Mouse (Mus musculus): ENCODE results near the gene Acsf3. TPM values are rescaled to one million over a fixed set of nuclear protein-coding genes. Genes with fewer than 3 reads are reported as not detected.

Acsf3 gene
- total and polyA plus RNA-seq, 3 experiments: 2.2 to 10.4 (median 9.0) TPM

DNA sequence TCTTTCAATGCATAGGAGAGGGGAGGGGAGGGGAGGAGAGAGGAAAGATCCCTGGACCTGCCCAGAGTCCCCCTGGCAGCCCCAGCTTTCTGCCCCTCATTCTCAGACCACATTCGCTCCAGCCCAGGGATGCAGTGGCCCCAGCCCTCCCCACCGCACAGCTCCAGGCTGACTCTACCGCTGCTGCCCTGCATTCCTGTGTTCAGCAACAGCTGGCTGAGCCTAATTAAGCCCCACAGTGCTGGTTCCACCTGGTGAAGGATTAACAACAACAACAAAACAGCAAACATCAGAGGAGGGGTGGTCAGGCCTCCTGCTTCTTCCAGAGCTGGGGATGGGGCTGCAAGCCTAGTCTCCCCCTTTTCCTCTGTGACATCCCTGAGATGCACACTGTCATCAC, 46.7 kb upstream of the Acsf3 start:
- peaks cover 6 to 9% of the 10 kb centered on the region in 2 experiments; a peak in 3 of 4 replicates for H3K4me1 ChIP-seq (ENCODE audit: control insufficient read depth in 1 of 2, insufficient read depth in 2 of 2)
- no peaks in the 10 kb centered on the region for H3K9me3 ChIP-seq (replicated peaks; ENCODE audit: low read length)
- dilution Hi-C loops (cut with MboI; ENCODE audit: extremely low pct_ligation_motif_present, extremely low pct_unique_long_range_greater_than_20kb, low sequenced_read_pairs) (no loop called here), in situ Hi-C loops (cut with MboI; ENCODE audit: low pct_ligation_motif_present, low pct_unique_long_range_greater_than_20kb, low sequenced_read_pairs) (no loop called here)
- H3K4me2 ChIP-seq (ENCODE audit: insufficient read depth, low read depth, poor library complexity, severe bottlenecking): no peak overlapping the region
- H3K27ac ChIP-seq (ENCODE audit: insufficient read depth, low read depth): no peak overlapping the region
- DNase-seq (ENCODE audit: extremely low read depth): no peak
- H3K27me3 ChIP-seq (replicated peaks): no peaks in the 10 kb centered on the region
- no peaks in the 10 kb centered on the region for H3K79me2 ChIP-seq (replicated peaks; ENCODE audit: control insufficient read depth, extremely low read depth, insufficient read depth, poor library complexity, severe bottlenecking)
- H3K9ac ChIP-seq (ENCODE audit: insufficient read depth, low read depth): no peak overlapping the region
- H3K36me3 ChIP-seq (replicated peaks in 1 of 2; ENCODE audit: control insufficient read depth in 1 of 2, insufficient read depth in 1 of 2, low read length in 1 of 2): no peaks in the 10 kb centered on the region
- no peak for TF ChIP-seq GABPA (IDR thresholded peaks at IDR 0.05; ENCODE audit: insufficient replicate concordance, low read depth, low read length)
- no peak for TF ChIP-seq NELFE (IDR thresholded peaks at IDR 0.05; ENCODE audit: low read depth, low read length)
- TF ChIP-seq MEF2A (IDR thresholded peaks at IDR 0.05; ENCODE audit: borderline replicate concordance, low read depth, low read length): no peak
- TF ChIP-seq ZMIZ1 (IDR thresholded peaks at IDR 0.05; ENCODE audit: low read depth, low read length): no peak
- no peak for TF ChIP-seq ZNF384 (IDR thresholded peaks at IDR 0.05; ENCODE audit: low read depth, low read length)
- no peak for TF ChIP-seq TBP (conservative IDR thresholded peaks at IDR 0.05; ENCODE audit: low read depth, low read length)
- TF ChIP-seq SMC3 (IDR thresholded peaks at IDR 0.05; ENCODE audit: low read depth, low read length): no peak
- TF ChIP-seq MAZ (IDR thresholded peaks at IDR 0.05; ENCODE audit: low read depth, low read length): no peak
- TF ChIP-seq MXI1 (IDR thresholded peaks at IDR 0.05; ENCODE audit: low read depth, low read length): no peak
- no peak for TF ChIP-seq RAD21 (IDR thresholded peaks at IDR 0.05; ENCODE audit: low read depth, low read length)
- TF ChIP-seq MYC (IDR thresholded peaks at IDR 0.05; ENCODE audit: low read depth, low read length): no peak
- no peak for TF ChIP-seq SIN3A (IDR thresholded peaks at IDR 0.05; ENCODE audit: low read length)
- TF ChIP-seq POLR2A (IDR thresholded peaks at IDR 0.05; ENCODE audit: low read depth, low read length): no peak
- H3K4me3 ChIP-seq (replicated peaks in 1 of 3; ENCODE audit: low read depth in 2 of 3, low read length in 2 of 3, poor library complexity in 1 of 3): no peak overlapping the region

- dilution Hi-C loops (cut with MboI; ENCODE audit: extremely low pct_ligation_motif_present, extremely low pct_unique_long_range_greater_than_20kb, low sequenced_read_pairs): no loop called here
- H3K79me2 ChIP-seq (replicated peaks; ENCODE audit: control insufficient read depth, extremely low read depth, insufficient read depth, poor library complexity, severe bottlenecking): no peaks in the 10 kb centered on the region
- H3K9me3 ChIP-seq (replicated peaks; ENCODE audit: low read length): no peaks in the 10 kb centered on the region
- TF ChIP-seq IRF4 (IDR thresholded peaks at IDR 0.05; ENCODE audit: low read depth, low read length) (no peak), MAX (IDR thresholded peaks at IDR 0.05; ENCODE audit: low read length) (no peak), MAFK (IDR thresholded peaks at IDR 0.05; ENCODE audit: insufficient replicate concordance, low read length) (no peak), JUN (IDR thresholded peaks at IDR 0.05; ENCODE audit: insufficient read depth, low read depth, low read length) (no peak), NRF1 (IDR thresholded peaks at IDR 0.05; ENCODE audit: low read depth, low read length) (no peak), MEF2A (IDR thresholded peaks at IDR 0.05; ENCODE audit: borderline replicate concordance, low read depth, low read length) (no peak), USF2 (conservative IDR thresholded peaks at IDR 0.05; ENCODE audit: low read depth, low read length) (no peak), POLR2AphosphoS2 (IDR thresholded peaks at IDR 0.05; ENCODE audit: low read depth, low read length) (no peak), NELFE (IDR thresholded peaks at IDR 0.05; ENCODE audit: low read depth, low read length) (no peak)
- H3K27me3 ChIP-seq (replicated peaks): no peaks in the 10 kb centered on the region
- H3K4me1 ChIP-seq (ENCODE audit: control insufficient read depth in 1 of 2, insufficient read depth in 2 of 2): peaks cover 10 to 23% of the 10 kb centered on the region in 2 experiments
- in situ Hi-C loops (cut with MboI; ENCODE audit: low pct_ligation_motif_present, low pct_unique_long_range_greater_than_20kb, low sequenced_read_pairs): no loop called here
- H3K36me3 ChIP-seq (replicated peaks in 1 of 2; ENCODE audit: control insufficient read depth in 1 of 2, insufficient read depth in 1 of 2, low read length in 1 of 2): no peaks in the 10 kb centered on the region
- no peak overlapping the region for H3K27ac ChIP-seq (ENCODE audit: insufficient read depth, low read depth)
- H3K4me3 ChIP-seq (replicated peaks in 1 of 3; ENCODE audit: low read depth in 2 of 3, low read length in 2 of 3, poor library complexity in 1 of 3): no peak overlapping the region
- DNase-seq (ENCODE audit: extremely low read depth): no peak
- no peak overlapping the region for H3K4me2 ChIP-seq (ENCODE audit: insufficient read depth, low read depth, poor library complexity, severe bottlenecking)
- no peak overlapping the region for H3K9ac ChIP-seq (ENCODE audit: insufficient read depth, low read depth)
Observed at GRCm38 (mm10) chr8:122735110-122735509, 40.2 kb upstream of the Acsf3 start.

Data from CH12.LX (cell line).